Mouse (Mus musculus): ENCODE data around the gene Kcnq2. TPM values are rescaled to one million over a fixed set of nuclear protein-coding genes. Genes with fewer than 3 reads are reported as not detected.
A peak's percentile ranks its signal among the peaks of the same experiment; 100 is the strongest.

Gene Kcnq2
- polyA plus RNA-seq, 1 experiment from 2014 or later, result 45.8 TPM

DNA sequence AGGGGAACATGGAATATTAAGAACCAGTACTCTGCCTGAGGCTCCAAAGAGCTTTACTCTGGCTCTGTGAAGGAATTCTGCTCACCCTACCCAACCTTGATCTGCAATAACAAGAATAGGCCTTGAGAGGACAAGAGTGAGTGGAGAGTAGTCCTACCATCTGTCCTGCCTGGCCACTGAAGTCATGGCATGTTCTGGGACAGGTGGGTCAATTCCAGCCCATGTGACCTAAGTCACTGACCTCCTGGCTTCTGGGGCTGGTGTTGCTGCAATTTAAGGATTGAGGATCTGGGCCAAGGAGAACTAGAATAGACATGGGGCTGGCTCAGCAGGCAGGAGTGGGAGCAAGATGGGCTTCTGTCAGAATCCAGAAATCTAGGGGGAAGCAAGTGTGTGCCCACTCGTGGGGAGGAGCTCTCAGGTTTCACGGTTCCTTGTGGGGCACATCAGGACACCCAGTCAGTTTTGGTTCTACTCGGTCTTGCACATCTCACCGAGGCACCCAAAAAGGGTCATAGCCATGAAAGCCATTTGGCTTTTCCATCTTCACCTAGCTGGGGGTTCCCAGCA lies 12.0 kb upstream of the Kcnq2 start:
- Histone ChIP-seq H3K36me3 (peaks cover 29% of the 10 kb centered on the region), H3K9me3 (replicated peaks) (no peaks in the 10 kb centered on the region), H3K4me2 (peak overlapping the region; percentile 63), H3K27me3 (replicated peaks) (0 out of 2 replicates have a peak, but pooled peaks cover 15% of the 10 kb centered on the region), H3K4me3 (replicated peaks) (0 out of 2 replicates have a peak overlapping the region, but pooled peaks have one; percentile 35), H3K27ac (replicated peaks) (no peak overlapping the region), H3K4me1 (peaks cover 12% of the 10 kb centered on the region), H3K9ac (replicated peaks) (no peak overlapping the region)
- no peak for ATAC-seq (ENCODE audit: low FRiP score)
- WGBS, result 40% methylated on average over 4 of the region's 4 CpGs

DNA sequence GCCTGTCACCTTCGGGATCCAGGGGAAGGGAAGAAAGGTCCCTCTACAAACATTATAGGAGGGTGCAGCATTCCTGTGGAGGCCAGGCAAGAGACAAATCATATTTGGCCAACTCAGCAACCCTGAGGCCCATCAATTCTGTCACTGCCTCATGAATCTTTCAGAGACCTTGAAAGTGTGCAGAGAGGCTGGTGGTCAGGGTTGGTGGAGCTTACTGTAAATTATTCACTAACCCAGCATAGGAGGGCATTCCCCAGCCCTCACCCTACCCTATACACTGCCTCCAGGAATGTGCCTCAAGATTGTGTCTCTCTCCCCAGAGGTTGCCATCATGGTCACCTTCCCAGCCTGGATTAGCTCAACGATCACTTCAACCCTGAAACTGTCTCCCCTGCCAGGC lies 9.6 kb upstream of the Kcnq2 start:
- no peak overlapping the region for H3K4me2 ChIP-seq
- peaks cover 12% of the 10 kb centered on the region for H3K4me1 ChIP-seq
- 78% methylated on average over 2 of the region's 2 CpGs for WGBS
- H3K9ac ChIP-seq (replicated peaks), result no peak overlapping the region
- no peak overlapping the region for H3K27ac ChIP-seq (replicated peaks)
- ATAC-seq (ENCODE audit: low FRiP score), result no peak; the same call in 1 of the 2 replicates
- H3K4me3 ChIP-seq (replicated peaks), result no peak overlapping the region
- H3K9me3 ChIP-seq (replicated peaks), result no peaks in the 10 kb centered on the region
- H3K27me3 ChIP-seq (replicated peaks), result peaks cover 12% of the 10 kb centered on the region
- peaks cover 19% of the 10 kb centered on the region for H3K36me3 ChIP-seq

DNA sequence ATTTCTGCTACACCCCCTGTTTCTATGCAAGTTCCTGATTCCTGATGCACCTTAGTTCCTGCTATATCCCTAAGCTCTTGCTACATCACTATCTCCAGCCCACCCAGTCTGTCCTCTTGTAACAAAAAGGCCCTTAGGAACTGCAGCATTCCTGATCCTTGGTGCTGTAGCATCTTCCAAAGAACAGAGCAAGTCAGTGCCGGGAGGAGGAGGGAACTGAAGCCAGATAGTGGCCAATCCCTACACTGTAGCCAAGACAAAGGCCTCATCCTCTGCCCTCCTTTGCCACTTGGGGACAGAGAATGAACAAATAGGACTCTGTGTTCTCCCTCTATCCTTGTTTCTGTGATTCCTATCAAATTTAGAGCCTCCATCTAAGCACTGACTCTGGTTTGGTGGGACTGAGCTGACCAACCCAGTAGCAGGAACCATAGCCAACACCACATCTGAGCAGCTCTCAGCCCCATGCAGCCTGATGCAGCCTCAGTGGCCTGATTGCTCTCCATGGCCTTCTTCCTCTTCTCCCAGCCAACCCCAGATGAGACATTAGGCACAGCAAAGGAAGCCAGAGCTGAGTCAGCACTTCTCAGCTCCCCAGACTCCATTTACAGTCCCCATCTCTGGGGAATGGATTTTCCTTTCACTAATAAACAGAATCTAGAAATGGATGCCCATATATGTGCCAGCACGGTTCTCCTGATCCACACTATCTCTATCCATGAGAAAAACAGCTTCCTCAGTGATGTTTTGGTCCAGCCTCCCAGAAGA lies 8.6 kb upstream of the Kcnq2 start:
- no peak overlapping the region for H3K27ac ChIP-seq (replicated peaks)
- WGBS, result 64% methylated on average over 2 of the region's 2 CpGs

DNA sequence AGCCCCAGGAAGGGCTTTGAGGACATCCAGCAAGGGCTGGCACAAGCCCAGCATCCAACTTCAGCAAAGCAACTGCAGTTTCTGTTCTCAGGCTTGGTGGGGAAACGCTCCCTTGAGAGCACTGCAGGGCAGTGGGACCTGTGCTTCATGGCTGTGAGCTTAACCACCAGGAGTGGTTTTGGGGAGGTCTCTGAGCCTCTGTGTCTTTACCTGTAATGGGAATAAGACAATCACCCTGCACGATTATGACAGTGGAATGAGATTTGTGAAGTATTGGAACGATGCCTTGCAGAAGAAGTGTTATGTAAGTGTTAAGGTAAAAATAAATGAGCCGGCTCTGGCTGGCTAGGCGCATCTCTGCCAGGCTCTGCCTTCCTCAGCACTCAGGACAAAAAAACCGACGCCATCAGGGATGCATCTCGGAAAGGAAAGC lies 7.6 kb upstream of the Kcnq2 start:
- ATAC-seq (ENCODE audit: low FRiP score), result no peak
- Histone ChIP-seq H3K9me3 (replicated peaks) (no peaks in the 10 kb centered on the region), H3K4me3 (replicated peaks) (no peak overlapping the region), H3K4me2 (no peak overlapping the region), H3K36me3 (peaks cover 12% of the 10 kb centered on the region), H3K27ac (replicated peaks) (no peak overlapping the region), H3K9ac (replicated peaks) (no peak overlapping the region), H3K27me3 (replicated peaks) (peaks cover 15% of the 10 kb centered on the region), H3K4me1 (peaks cover 3% of the 10 kb centered on the region)
- 70% methylated on average over 8 of the region's 8 CpGs for WGBS

More for the DNA sequence above, 8.6 kb upstream of the Kcnq2 start:
- no peak for ATAC-seq (ENCODE audit: low FRiP score)
- no peak overlapping the region for H3K9ac ChIP-seq (replicated peaks)
- peaks cover 15% of the 10 kb centered on the region for H3K27me3 ChIP-seq (replicated peaks)
- H3K4me3 ChIP-seq (replicated peaks), result no peak overlapping the region
- no peaks in the 10 kb centered on the region for H3K9me3 ChIP-seq (replicated peaks)
- peaks cover 12% of the 10 kb centered on the region for H3K4me1 ChIP-seq
- peaks cover 16% of the 10 kb centered on the region for H3K36me3 ChIP-seq
- no peak overlapping the region for H3K4me2 ChIP-seq

DNA sequence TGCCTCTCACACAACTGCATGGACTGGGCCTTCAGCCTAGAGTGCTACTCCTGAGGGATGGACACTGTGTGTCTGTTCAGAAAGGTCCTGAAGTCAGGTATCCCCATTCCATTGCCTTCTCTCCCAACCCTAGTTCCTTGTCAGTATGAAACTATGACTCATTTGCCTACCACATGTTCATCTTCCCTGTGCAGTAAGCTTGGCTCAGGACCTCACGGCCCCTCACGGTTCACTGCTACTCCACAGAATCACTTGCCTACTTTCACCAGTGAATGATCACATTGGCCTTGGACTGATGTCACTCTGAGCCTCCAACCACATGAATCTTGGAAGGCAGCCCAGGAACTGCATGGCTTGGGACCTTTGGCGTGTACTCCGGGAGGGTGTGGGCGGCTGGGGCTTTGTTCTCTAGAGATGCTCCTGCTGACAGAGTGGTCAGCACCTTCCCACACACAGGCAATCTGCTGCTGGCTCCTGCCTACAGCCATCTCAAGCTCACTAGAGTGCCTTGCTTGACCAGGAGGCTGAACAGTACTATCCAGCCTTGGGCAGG lies 4.6 kb upstream of the Kcnq2 start:
- Histone ChIP-seq H3K9me3 (replicated peaks) (no peaks in the 10 kb centered on the region), H3K4me2 (no peak overlapping the region), H3K9ac (replicated peaks) (no peak overlapping the region), H3K4me3 (replicated peaks) (no peak overlapping the region), H3K36me3 (no peaks in the 10 kb centered on the region), H3K27me3 (replicated peaks) (peaks cover 26% of the 10 kb centered on the region), H3K4me1 (peaks cover 9% of the 10 kb centered on the region), H3K27ac (replicated peaks) (no peak overlapping the region)
- WGBS, result 88% methylated on average over 5 of the region's 5 CpGs
- ATAC-seq (ENCODE audit: low FRiP score), result no peak

DNA sequence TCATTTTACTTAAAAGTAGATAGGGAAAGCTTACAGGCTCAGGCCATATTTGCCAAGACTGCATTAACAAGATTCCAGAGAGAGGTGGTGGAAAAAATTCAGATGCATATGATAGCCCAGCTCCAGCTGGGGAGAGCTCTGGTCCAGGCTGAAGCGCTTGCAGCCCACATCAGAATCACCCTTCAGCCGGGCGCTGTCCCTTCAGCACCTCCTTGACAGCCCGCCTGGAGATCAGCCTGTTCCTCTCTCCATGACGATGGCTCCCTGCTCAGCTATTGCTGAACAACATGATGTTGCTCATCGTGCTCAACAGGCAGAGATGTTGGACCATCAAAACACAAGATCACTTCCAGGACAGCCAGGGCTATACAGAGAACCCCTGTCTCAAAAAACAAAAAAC lies 1.8 kb upstream of the Kcnq2 start:
- Histone ChIP-seq H3K9me3 (replicated peaks) (no peaks in the 10 kb centered on the region), H3K27me3 (replicated peaks) (peaks cover 24% of the 10 kb centered on the region), H3K4me1 (peaks cover 27% of the 10 kb centered on the region), H3K9ac (replicated peaks) (no peak overlapping the region), H3K4me3 (replicated peaks) (no peak overlapping the region), H3K4me2 (no peak overlapping the region), H3K36me3 (no peaks in the 10 kb centered on the region), H3K27ac (replicated peaks) (no peak overlapping the region)
- 2% methylated on average over 6 of the region's 6 CpGs for WGBS
- no peak for ATAC-seq (ENCODE audit: low FRiP score)

DNA sequence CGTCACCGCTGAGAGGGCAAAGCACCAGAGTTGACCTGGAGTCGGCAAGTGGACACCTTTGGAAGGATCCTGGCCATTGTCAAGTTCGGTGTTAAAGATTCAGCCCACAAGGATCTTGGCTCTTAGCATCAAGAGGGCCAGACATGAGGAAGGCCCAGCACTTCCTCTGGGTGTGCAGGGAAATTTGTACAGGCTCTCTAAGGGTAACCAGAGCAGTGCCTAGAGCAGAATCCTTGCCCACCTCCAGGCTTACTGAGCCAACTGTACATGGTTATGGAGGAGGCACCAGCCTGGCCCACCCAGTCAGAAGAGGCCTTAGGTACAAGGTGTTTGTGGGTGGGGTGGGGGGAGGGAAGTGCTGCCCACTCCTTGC lies 332 bp upstream of the Kcnq2 start:
- no peaks in the 10 kb centered on the region for H3K36me3 ChIP-seq
- H3K27ac ChIP-seq (replicated peaks), result peak overlapping the region; percentile 95
- peak overlapping the region; percentile 91 for H3K9ac ChIP-seq (replicated peaks)
- H3K4me2 ChIP-seq, result peak overlapping the region; percentile 66
- H3K4me1 ChIP-seq, result peaks cover 42% of the 10 kb centered on the region
- WGBS, result 9% methylated on average over 4 of the region's 4 CpGs
- H3K27me3 ChIP-seq (replicated peaks), result peaks cover 24% of the 10 kb centered on the region
- H3K4me3 ChIP-seq (replicated peaks), result peak overlapping the region; percentile 81
- peak; percentile 1; the same call in 1 of the 2 replicates for ATAC-seq (ENCODE audit: low FRiP score)
- no peaks in the 10 kb centered on the region for H3K9me3 ChIP-seq (replicated peaks)

DNA sequence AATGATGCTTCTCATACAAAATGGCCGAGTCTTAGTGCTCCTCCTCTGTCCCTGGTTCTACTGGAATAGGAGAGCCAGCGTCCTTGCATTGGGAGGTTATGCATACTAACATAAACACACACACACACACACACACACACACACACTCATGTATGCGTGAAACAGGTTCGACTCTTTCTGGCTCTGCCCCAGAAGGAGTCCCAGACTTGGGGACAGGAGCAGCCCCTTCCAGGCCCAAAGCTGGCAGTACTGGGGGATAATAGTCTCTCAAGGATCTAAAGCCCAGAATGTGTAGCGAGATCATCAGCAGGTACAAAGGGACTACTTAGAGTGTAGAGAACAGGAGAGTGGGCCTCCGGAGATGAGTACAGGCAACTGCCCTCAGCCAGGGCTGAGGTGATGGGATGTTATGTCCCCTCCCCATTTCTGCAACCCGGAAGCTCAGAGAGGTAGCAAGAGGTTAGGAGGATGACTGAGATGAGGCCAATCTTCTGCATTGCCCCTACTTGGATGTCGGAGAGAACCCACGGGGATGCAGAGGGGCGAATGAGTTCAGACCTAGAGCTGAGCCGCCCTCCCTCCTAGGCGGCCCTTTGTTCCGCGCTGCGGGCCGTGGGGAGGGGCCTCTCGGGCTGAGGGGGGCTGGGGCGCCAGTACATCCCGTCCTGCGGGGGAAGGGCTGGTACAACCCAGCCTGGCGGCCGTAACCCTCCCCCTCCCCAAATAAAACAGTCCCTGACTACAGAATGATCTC lies 1.1 kb downstream of the Kcnq2 start:
- Histone ChIP-seq H3K4me1 (peaks cover 55% of the 10 kb centered on the region), H3K4me2 (peak overlapping the region; percentile 66), H3K9me3 (replicated peaks) (no peaks in the 10 kb centered on the region), H3K4me3 (replicated peaks) (peak overlapping the region; percentile 81), H3K9ac (replicated peaks) (peak overlapping the region; percentile 91), H3K36me3 (no peaks in the 10 kb centered on the region), H3K27ac (replicated peaks) (peak overlapping the region; percentile 95), H3K27me3 (replicated peaks) (peaks cover 16% of the 10 kb centered on the region)
- ATAC-seq (ENCODE audit: low FRiP score), result peak; percentile 84
- WGBS, result 4% methylated on average over 19 of the region's 22 CpGs

DNA sequence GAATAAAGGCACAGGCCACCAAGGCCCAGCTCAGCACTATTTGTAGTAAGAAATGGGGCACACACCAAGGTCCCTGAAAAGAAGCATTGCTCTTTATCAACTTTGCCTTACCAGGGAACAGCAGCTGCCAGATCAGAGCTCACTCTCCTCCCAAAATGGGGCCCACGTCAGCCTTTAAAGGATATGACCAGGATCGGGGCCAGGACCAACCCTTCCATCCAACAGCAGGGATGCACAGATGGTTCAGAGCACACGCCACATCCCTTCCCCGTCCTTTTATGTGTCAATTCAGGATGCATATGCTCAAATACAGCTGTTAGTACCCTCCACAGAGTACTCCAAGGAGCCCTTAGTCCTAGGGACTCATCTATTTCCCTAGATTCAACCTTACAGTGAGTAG lies 4.9 kb downstream of the Kcnq2 start:
- Histone ChIP-seq H3K36me3 (no peaks in the 10 kb centered on the region), H3K4me2 (no peak overlapping the region), H3K9me3 (replicated peaks) (no peaks in the 10 kb centered on the region), H3K27me3 (replicated peaks) (peaks cover 4% of the 10 kb centered on the region; the same call in 1 of the 2 replicates), H3K4me3 (replicated peaks) (no peak overlapping the region), H3K27ac (replicated peaks) (peak overlapping the region; percentile 54), H3K9ac (replicated peaks) (no peak overlapping the region), H3K4me1 (peaks cover 67% of the 10 kb centered on the region)
- WGBS, result 46% methylated on average over 4 of the region's 4 CpGs
- ATAC-seq (ENCODE audit: low FRiP score), result no peak

DNA sequence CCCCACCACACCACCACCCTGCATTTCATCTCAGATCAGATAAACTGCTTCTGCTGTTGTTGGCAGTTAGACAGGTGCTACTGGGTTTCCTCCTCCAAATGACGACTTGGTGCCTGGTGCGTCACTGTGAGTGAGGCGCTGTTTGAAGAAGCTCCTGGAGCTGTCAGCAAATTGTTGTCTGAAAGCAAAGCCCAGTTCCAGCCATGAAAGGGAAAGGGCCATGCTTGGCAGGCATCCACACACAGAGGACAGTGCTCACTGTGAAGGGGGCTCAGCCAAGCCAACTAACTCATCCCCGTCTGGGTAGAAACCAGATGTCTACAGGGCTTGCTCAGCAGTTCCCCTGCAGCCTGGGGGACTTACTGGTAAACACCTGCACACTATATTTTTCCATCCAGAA lies 6.1 kb downstream of the Kcnq2 start:
- no peaks in the 10 kb centered on the region for H3K27me3 ChIP-seq (replicated peaks)
- no peak overlapping the region for H3K4me3 ChIP-seq (replicated peaks)
- no peaks in the 10 kb centered on the region for H3K9me3 ChIP-seq (replicated peaks)
- H3K27ac ChIP-seq (replicated peaks), result no peak overlapping the region; the same call in 1 of the 2 replicates
- whole genome bisulfite sequencing, result 68% methylated on average over 4 of the region's 4 CpGs
- H3K4me1 ChIP-seq, result peaks cover 64% of the 10 kb centered on the region
- no peak overlapping the region for H3K4me2 ChIP-seq
- no peaks in the 10 kb centered on the region for H3K36me3 ChIP-seq
- ATAC-seq (ENCODE audit: low FRiP score), result no peak
- no peak overlapping the region for H3K9ac ChIP-seq (replicated peaks)

DNA sequence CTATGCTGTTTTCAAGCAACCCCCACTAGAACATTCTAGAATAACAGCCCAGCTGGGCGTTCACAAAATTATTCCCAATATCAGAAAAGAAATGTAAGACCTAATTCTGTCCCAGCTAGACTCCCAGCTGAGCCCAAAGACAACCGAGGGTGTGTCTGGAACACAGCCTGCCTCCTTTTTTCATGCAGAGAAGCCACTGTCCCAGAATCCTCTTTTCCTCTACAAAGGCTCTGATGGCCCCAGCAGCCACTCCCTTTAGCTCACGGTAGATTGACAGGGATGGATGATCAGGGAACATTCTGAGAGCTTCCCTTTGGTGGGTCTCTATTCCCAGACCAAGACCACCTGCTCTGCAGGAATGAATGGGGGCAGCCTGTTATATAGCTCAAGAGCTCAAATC lies 7.3 kb downstream of the Kcnq2 start:
- no peaks in the 10 kb centered on the region for H3K9me3 ChIP-seq (replicated peaks)
- H3K27ac ChIP-seq (replicated peaks), result no peak overlapping the region
- H3K36me3 ChIP-seq, result no peaks in the 10 kb centered on the region
- no peak overlapping the region for H3K4me3 ChIP-seq (replicated peaks)
- no peaks in the 10 kb centered on the region for H3K27me3 ChIP-seq (replicated peaks)
- ATAC-seq (ENCODE audit: low FRiP score), result no peak
- no peak overlapping the region for H3K9ac ChIP-seq (replicated peaks)
- WGBS, result 36% methylated on average over 3 of the region's 3 CpGs
- H3K4me1 ChIP-seq, result peaks cover 65% of the 10 kb centered on the region
- no peak overlapping the region for H3K4me2 ChIP-seq
